Mouse (Mus musculus): ENCODE measurements at regions not wholly inside any gene's neighbourhood (a gene's known extent, or its start where the extent isn't known, plus 50 kb on each side); places are given as distances from the start of the nearest gene placed in this dataset.

GRCm38 (mm10) chr17:68057264-68057663, 53.3 kb upstream of the Arhgap28 start:
- Histone ChIP-seq H3K4me3 (replicated peaks; ENCODE audit: low read depth, low read length) (no peak overlapping the region), H3K9me3 (ENCODE audit: control insufficient read depth, low read length) (no peaks in the 10 kb centered on the region), H3K27ac (replicated peaks; ENCODE audit: low read depth, low read length) (no peak overlapping the region), H3K4me2 (ENCODE audit: low read length) (no peak overlapping the region), H3K9ac (replicated peaks; ENCODE audit: low read length) (no peak overlapping the region), H3K4me1 (ENCODE audit: control insufficient read depth, insufficient read depth, low read length) (no peaks in the 10 kb centered on the region), H3K27me3 (ENCODE audit: control insufficient read depth, insufficient read depth, low read length) (no peaks in the 10 kb centered on the region), H3K36me3 (ENCODE audit: control insufficient read depth, insufficient read depth, low read length) (no peaks in the 10 kb centered on the region)
- DNase-seq = no peak
- WGBS = 92% methylated on average over 3 of the region's 3 CpGs
- no peak for ATAC-seq (ENCODE audit: low FRiP score, low TSS enrichment)

DNA sequence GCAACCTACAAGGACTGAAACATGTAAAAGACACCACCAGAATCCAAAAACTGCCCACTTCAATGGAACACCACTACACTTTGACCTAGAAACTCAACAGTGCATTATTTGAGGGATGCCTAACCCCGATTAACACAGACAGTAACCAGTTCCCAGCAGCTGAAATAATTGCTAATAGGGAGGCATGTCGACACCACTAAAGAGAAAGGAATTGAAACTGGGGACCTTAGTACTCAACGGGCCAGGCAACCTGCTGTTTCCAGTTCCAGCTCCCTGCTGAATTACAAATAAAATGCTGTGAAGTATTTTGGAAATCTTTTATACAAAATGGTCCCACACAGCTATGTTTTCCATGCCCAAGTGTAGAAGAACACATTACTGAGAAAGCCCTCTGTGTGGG, 56.5 kb upstream of the Arhgap28 start:
- Histone ChIP-seq H3K9me3 (ENCODE audit: control insufficient read depth, low read length) (no peaks in the 10 kb centered on the region), H3K9ac (replicated peaks; ENCODE audit: low read length) (no peak overlapping the region), H3K27me3 (ENCODE audit: control insufficient read depth, insufficient read depth, low read length) (no peaks in the 10 kb centered on the region), H3K4me3 (replicated peaks; ENCODE audit: low read depth, low read length) (no peak overlapping the region), H3K4me2 (ENCODE audit: low read length) (no peak overlapping the region), H3K27ac (replicated peaks; ENCODE audit: low read depth, low read length) (no peak overlapping the region), H3K4me1 (ENCODE audit: control insufficient read depth, insufficient read depth, low read length) (no peaks in the 10 kb centered on the region), H3K36me3 (ENCODE audit: control insufficient read depth, insufficient read depth, low read length) (no peaks in the 10 kb centered on the region)
- no peak for ATAC-seq (ENCODE audit: low FRiP score, low TSS enrichment)
- WGBS = 85% methylated on average over 3 of the region's 3 CpGs
- no peak for DNase-seq

DNA sequence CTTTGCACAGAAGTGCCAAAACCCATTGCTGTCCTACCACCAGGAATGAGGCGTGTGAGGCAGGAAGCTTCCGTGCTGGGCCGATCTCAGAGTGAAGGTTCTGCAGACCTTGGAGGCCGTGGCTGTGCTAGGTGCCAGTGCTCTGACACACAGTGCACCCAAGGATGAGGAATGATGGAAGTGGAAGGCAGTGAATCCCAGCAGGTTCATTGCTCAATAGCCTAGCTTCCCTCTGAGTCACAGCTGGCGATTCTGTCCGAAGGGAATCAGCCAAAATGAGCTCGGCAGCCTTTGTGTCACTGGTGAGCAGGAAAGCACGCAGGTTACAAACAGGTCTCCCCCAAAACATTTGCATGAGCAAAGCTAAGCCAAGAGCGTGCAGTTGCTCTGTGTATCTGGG, 61.8 kb upstream of the Arhgap28 start:
- ATAC-seq (ENCODE audit: low FRiP score, low TSS enrichment) = no peak
- Histone ChIP-seq H3K4me1 (ENCODE audit: control insufficient read depth, insufficient read depth, low read length) (no peaks in the 10 kb centered on the region), H3K9ac (replicated peaks; ENCODE audit: low read length) (no peak overlapping the region), H3K4me2 (ENCODE audit: low read length) (no peak overlapping the region), H3K4me3 (replicated peaks; ENCODE audit: low read depth, low read length) (no peak overlapping the region), H3K27me3 (ENCODE audit: control insufficient read depth, insufficient read depth, low read length) (no peaks in the 10 kb centered on the region), H3K9me3 (ENCODE audit: control insufficient read depth, low read length) (no peaks in the 10 kb centered on the region), H3K36me3 (ENCODE audit: control insufficient read depth, insufficient read depth, low read length) (no peaks in the 10 kb centered on the region), H3K27ac (replicated peaks; ENCODE audit: low read depth, low read length) (no peak overlapping the region)
- WGBS = 83% methylated on average over 9 of the region's 9 CpGs
- DNase-seq = no peak

DNA sequence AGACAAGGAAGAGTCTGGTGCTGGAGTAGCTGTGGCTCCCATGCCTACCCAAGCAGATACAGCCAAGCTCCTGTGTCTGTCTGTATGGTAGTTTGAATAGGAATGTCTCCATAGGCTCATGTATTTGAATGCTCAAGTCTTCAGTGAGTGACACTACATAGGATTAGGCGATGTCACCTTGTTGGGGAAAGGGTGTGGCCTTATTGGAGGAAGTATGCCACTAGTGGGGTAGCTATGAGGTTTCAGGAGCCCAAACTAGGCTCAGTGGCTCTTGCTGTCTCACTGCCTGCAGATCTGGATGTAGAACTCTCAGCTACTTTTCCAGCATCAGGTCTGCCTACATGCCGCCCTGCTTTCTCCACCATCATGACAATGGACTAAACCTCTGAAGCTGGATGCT, 62.3 kb upstream of the Arhgap28 start:
- WGBS = 93% methylated on average over 2 of the region's 2 CpGs
- H3K4me3 ChIP-seq (replicated peaks; ENCODE audit: low read depth, low read length) = no peak overlapping the region
- no peak overlapping the region for H3K4me2 ChIP-seq (ENCODE audit: low read length)
- no peak overlapping the region for H3K9ac ChIP-seq (replicated peaks; ENCODE audit: low read length)
- no peaks in the 10 kb centered on the region for H3K27me3 ChIP-seq (ENCODE audit: control insufficient read depth, insufficient read depth, low read length)
- no peaks in the 10 kb centered on the region for H3K36me3 ChIP-seq (ENCODE audit: control insufficient read depth, insufficient read depth, low read length)
- no peak overlapping the region for H3K27ac ChIP-seq (replicated peaks; ENCODE audit: low read depth, low read length)
- DNase-seq = no peak
- ATAC-seq (ENCODE audit: low FRiP score, low TSS enrichment) = no peak
- H3K9me3 ChIP-seq (ENCODE audit: control insufficient read depth, low read length) = no peaks in the 10 kb centered on the region
- no peaks in the 10 kb centered on the region for H3K4me1 ChIP-seq (ENCODE audit: control insufficient read depth, insufficient read depth, low read length)

- H3K4me1 ChIP-seq (ENCODE audit: control insufficient read depth, insufficient read depth, low read length) = no peaks in the 10 kb centered on the region
- H3K36me3 ChIP-seq (ENCODE audit: control insufficient read depth, insufficient read depth, low read length) = no peaks in the 10 kb centered on the region
- ATAC-seq (ENCODE audit: low FRiP score, low TSS enrichment) = no peak
- no peak overlapping the region for H3K9ac ChIP-seq (replicated peaks; ENCODE audit: low read length)
- H3K27ac ChIP-seq (replicated peaks; ENCODE audit: low read depth, low read length) = no peak overlapping the region
- H3K27me3 ChIP-seq (ENCODE audit: control insufficient read depth, insufficient read depth, low read length) = no peaks in the 10 kb centered on the region
- no peak overlapping the region for H3K4me2 ChIP-seq (ENCODE audit: low read length)
- no peaks in the 10 kb centered on the region for H3K9me3 ChIP-seq (ENCODE audit: control insufficient read depth, low read length)
- H3K4me3 ChIP-seq (replicated peaks; ENCODE audit: low read depth, low read length) = no peak overlapping the region
- WGBS = 86% methylated on average over 7 of the region's 7 CpGs
- no peak for DNase-seq
Measured at GRCm38 (mm10) chr17:68069008-68069407, 65.1 kb upstream of the Arhgap28 start.

DNA sequence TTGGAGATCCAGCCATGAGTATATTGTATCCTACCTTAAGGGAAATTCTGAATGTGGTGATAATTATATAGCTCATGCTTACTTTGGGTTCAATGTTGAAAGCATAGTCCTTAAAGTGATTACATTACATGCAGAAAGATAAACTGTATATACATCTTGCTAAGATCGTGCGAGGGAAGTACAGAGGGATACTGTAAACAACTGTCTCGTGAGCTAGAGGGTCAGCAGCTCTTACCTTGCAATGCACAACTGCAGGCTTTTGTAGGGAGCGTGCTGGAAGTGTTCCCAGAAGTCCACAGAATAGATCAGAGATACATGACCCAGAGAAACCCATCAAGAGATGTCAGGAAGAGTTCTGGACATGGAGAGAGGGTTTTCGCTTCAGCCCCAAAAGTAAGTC, 65.6 kb upstream of the Arhgap28 start:
- no peaks in the 10 kb centered on the region for H3K4me1 ChIP-seq (ENCODE audit: control insufficient read depth, insufficient read depth, low read length)
- no peak for DNase-seq
- no peaks in the 10 kb centered on the region for H3K27me3 ChIP-seq (ENCODE audit: control insufficient read depth, insufficient read depth, low read length)
- H3K9ac ChIP-seq (replicated peaks; ENCODE audit: low read length) = no peak overlapping the region
- no peak overlapping the region for H3K4me3 ChIP-seq (replicated peaks; ENCODE audit: low read depth, low read length)
- H3K36me3 ChIP-seq (ENCODE audit: control insufficient read depth, insufficient read depth, low read length) = no peaks in the 10 kb centered on the region
- no peak overlapping the region for H3K4me2 ChIP-seq (ENCODE audit: low read length)
- no peak for ATAC-seq (ENCODE audit: low FRiP score, low TSS enrichment)
- H3K9me3 ChIP-seq (ENCODE audit: control insufficient read depth, low read length) = no peaks in the 10 kb centered on the region
- 87% methylated on average over 5 of the region's 5 CpGs for WGBS
- H3K27ac ChIP-seq (replicated peaks; ENCODE audit: low read depth, low read length) = no peak overlapping the region

- WGBS = 4% methylated on average over 4 of the region's 4 CpGs
- Histone ChIP-seq H3K27me3 (ENCODE audit: control insufficient read depth, insufficient read depth, low read length) (no peaks in the 10 kb centered on the region), H3K4me2 (ENCODE audit: low read length) (no peak overlapping the region), H3K9ac (replicated peaks; ENCODE audit: low read length) (no peak overlapping the region), H3K9me3 (ENCODE audit: control insufficient read depth, low read length) (no peaks in the 10 kb centered on the region), H3K4me1 (ENCODE audit: control insufficient read depth, insufficient read depth, low read length) (no peaks in the 10 kb centered on the region), H3K27ac (replicated peaks; ENCODE audit: low read depth, low read length) (no peak overlapping the region), H3K36me3 (ENCODE audit: control insufficient read depth, insufficient read depth, low read length) (no peaks in the 10 kb centered on the region), H3K4me3 (replicated peaks; ENCODE audit: low read depth, low read length) (no peak overlapping the region)
- no peak for DNase-seq
- no peak for ATAC-seq (ENCODE audit: low FRiP score, low TSS enrichment)
Measured at GRCm38 (mm10) chr17:68071472-68071871, 67.6 kb upstream of the Arhgap28 start.

GRCm38 (mm10) chr17:68075712-68076111, 71.8 kb upstream of the Arhgap28 start:
- H3K27me3 ChIP-seq (ENCODE audit: control insufficient read depth, insufficient read depth, low read length) = no peaks in the 10 kb centered on the region
- ATAC-seq (ENCODE audit: low FRiP score, low TSS enrichment) (no peak), DNase-seq (peak; percentile 32)
- H3K9ac ChIP-seq (replicated peaks; ENCODE audit: low read length) = no peak overlapping the region
- no peaks in the 10 kb centered on the region for H3K36me3 ChIP-seq (ENCODE audit: control insufficient read depth, insufficient read depth, low read length)
- H3K4me2 ChIP-seq (ENCODE audit: low read length) = no peak overlapping the region
- H3K27ac ChIP-seq (replicated peaks; ENCODE audit: low read depth, low read length) = no peak overlapping the region
- no peaks in the 10 kb centered on the region for H3K4me1 ChIP-seq (ENCODE audit: control insufficient read depth, insufficient read depth, low read length)
- no peaks in the 10 kb centered on the region for H3K9me3 ChIP-seq (ENCODE audit: control insufficient read depth, low read length)
- WGBS = 71% methylated on average over 2 of the region's 2 CpGs
- H3K4me3 ChIP-seq (replicated peaks; ENCODE audit: low read depth, low read length) = no peak overlapping the region

DNA sequence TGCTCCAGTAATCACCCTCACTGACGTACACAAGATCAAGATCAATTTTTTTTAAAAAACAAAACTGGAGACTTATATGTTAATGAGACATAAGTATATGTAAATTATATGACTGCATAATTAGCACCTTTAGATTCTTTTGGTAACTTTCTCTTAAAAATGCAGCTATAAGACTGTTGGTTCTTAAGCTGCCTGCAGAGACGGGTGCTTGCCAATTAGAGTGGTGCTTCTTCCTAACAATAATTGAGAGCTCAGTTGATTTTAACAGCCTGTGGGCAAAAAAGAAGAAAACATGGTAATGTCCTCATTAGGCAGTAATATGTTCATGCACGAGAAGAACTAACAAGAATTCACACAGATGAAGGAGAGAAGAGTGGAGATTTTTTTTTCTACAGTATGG, 74.8 kb upstream of the Arhgap28 start:
- no peak overlapping the region for H3K27ac ChIP-seq (replicated peaks; ENCODE audit: low read depth, low read length)
- H3K36me3 ChIP-seq (ENCODE audit: control insufficient read depth, insufficient read depth, low read length) = no peaks in the 10 kb centered on the region
- no peak overlapping the region for H3K4me3 ChIP-seq (replicated peaks; ENCODE audit: low read depth, low read length)
- H3K4me2 ChIP-seq (ENCODE audit: low read length) = no peak overlapping the region
- H3K9me3 ChIP-seq (ENCODE audit: control insufficient read depth, low read length) = no peaks in the 10 kb centered on the region
- H3K9ac ChIP-seq (replicated peaks; ENCODE audit: low read length) = no peak overlapping the region
- H3K4me1 ChIP-seq (ENCODE audit: control insufficient read depth, insufficient read depth, low read length) = no peaks in the 10 kb centered on the region
- ATAC-seq (ENCODE audit: low FRiP score, low TSS enrichment) (no peak), DNase-seq (peak; percentile 37)
- H3K27me3 ChIP-seq (ENCODE audit: control insufficient read depth, insufficient read depth, low read length) = no peaks in the 10 kb centered on the region
- WGBS = 51% methylated on average over 3 of the region's 3 CpGs
